Mouse (Mus musculus) midbrain, embryonic 15.5 days (tissue): ENCODE results near the gene Mrps11. TPM values are rescaled to one million over a fixed set of nuclear protein-coding genes. Genes with fewer than 3 reads are reported as not detected.

ENCODE experiments used
- ATAC-seq: fragments of 200-750 bp; cut with Nextera tagmentation; replicated peaks from 2 replicates; pipeline ENCODE4 v1.8.0; 2017; ENCODE audit warnings: moderate TSS enrichment
- H3K27ac ChIP-seq: fragments of 300-500 bp; sonication (generic); 2 replicates; pipeline ENCODE4 v1.5.1; 2015; ENCODE audit warnings: mild to moderate bottlenecking, inconsistent platforms
- H3K27me3 ChIP-seq: fragments of 300-500 bp; sonication (generic); replicated peaks from 2 replicates; pipeline ENCODE4 v1.6.1; 2015; ENCODE audit warnings: inconsistent platforms
- H3K36me3 ChIP-seq: fragments of 300-500 bp; sonication (generic); replicated peaks from 2 replicates; pipeline ENCODE4 v1.6.1; 2015; ENCODE audit warnings: inconsistent platforms
- H3K4me1 ChIP-seq: fragments of 300-500 bp; sonication (generic); 2 replicates; pipeline ENCODE4 v1.6.1; 2015; ENCODE audit warnings: inconsistent platforms
- H3K4me2 ChIP-seq: fragments of 300-500 bp; sonication (generic); 2 replicates; pipeline ENCODE4 v1.6.1; 2015; ENCODE audit warnings: inconsistent platforms, mild to moderate bottlenecking, moderate library complexity
- H3K4me3 ChIP-seq: fragments of 300-500 bp; sonication (generic); 2 replicates; pipeline ENCODE4 v1.5.1; 2015; ENCODE audit warnings: mild to moderate bottlenecking, inconsistent platforms
- H3K9ac ChIP-seq: fragments of 300-500 bp; sonication (generic); 2 replicates; pipeline ENCODE4 v1.6.1; 2015; ENCODE audit warnings: mild to moderate bottlenecking, inconsistent platforms
- H3K9me3 ChIP-seq: fragments of 300-500 bp; sonication (generic); 2 replicates; pipeline ENCODE4 v1.6.1; 2016; ENCODE audit warnings: inconsistent platforms
- WGBS: fragments of 180-500 bp; shearing (Covaris S2); methylation state at CpG from one replicate; pipeline ENCODE4 v1.1.7; 2015; ENCODE audit warnings: mixed read lengths; 5-methylcytosine and 5-hydroxymethylcytosine counted together
- polyA plus RNA-seq: library from polyadenylated mRNA; unstranded; fragments of >200 nt; fragmentation: Nextera tagmentation; extraction: Ambion mirVana; gene quantifications from 2 replicates; pipeline ENCODE4 v1.2.1, GENCODE M21; 2015

The Mrps11 gene
- 64.6 and 70.1 TPM in 2 replicates for polyA plus RNA-seq

DNA sequence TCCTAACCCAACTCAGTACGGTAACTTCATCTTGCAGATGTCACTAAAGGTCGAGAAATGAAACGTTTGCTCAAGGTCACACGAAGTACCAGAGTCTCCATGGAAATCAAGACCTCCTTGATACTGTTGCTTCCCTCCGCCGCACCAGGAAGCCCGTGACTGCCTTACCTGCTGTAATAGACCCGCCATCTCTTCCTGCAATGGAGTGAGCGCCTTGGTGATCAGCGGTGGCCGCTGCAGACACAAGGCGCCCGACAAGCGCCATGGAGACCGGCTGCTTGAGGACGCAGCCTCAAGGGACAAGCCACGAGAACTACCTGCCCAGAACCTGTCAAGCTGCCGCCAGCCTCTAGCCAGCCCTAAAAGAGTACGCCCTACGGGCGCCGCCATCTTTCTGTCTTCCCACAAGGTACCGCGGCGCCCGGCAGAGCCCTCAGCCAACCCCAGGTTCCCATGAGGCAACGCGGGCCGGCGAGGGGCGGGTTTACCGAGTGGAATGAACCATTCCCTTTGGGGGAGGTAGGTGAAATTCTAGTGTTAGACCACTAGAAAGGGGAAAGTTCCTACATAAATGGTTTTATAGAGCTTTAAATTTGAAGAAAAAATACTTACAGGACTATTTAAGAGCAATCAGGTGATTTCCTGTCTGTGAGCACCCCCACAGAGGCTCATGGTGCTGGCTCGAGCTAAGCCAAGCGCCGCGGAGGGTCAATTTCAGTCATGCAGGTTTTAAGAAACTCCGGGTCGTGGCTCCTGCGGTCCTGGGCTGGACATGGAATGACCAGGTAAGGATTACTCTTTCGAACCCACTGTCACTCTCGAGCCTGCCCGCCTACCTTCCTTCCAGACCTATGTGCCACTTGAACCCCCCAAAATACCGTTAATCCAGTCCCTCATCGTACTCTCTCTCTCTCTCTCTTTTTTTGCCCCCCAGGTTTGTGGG lies at the start of gene Mrps11, which contains the start of gene Mrpl46:
Mrps11 (plus strand) TSS at position 481 of the 943 bp plus-strand sequence.
Mrpl46 (minus strand) TSS at position 893 of the 943 bp plus-strand sequence.
- Histone ChIP-seq H3K9ac (peak within 1 kb of the TSS; percentile 89), H3K4me2 (peak within 1 kb of the TSS; percentile 83), H3K4me1 (peaks cover 27% of the 10 kb centered on the region), H3K27ac (peak within 1 kb of the TSS; percentile 78), H3K27me3 (no peaks in the 10 kb centered on the region), H3K9me3 (no peaks in the 10 kb centered on the region), H3K4me3 (peak within 1 kb of the TSS; percentile 96), H3K36me3 (peaks cover 15% of the 10 kb centered on the region)
- ATAC-seq = peak; percentile 98
- under 1% methylated on average over 44 of the region's 44 CpGs for WGBS

DNA sequence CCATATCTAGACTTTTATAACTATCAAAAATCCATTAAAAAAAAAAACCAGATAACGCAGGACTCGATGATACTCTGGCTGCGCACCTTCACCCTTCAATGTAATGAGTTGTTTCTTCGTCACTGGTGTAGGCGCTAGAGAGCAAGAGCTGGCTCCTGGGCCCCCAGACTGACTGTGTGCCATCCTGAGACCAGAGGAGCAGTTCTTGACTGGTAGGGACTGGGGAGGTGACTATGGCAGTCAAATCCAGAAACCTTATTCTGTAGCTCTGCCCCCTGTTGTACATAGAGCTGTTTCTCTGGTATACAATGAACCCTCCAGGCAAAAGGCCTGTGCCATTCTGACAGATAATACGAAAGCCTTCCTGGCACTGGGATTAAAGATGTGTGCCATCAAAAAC lies 45.7 kb upstream of the Mrps11 start:
- Histone ChIP-seq H3K27me3 (no peaks in the 10 kb centered on the region), H3K9me3 (no peaks in the 10 kb centered on the region), H3K9ac (no peak overlapping the region), H3K4me3 (no peak overlapping the region), H3K4me2 (no peak overlapping the region), H3K36me3 (no peaks in the 10 kb centered on the region), H3K4me1 (no peaks in the 10 kb centered on the region), H3K27ac (no peak overlapping the region)
- 93% methylated on average over 6 of the region's 6 CpGs for WGBS
- no peak for ATAC-seq

DNA sequence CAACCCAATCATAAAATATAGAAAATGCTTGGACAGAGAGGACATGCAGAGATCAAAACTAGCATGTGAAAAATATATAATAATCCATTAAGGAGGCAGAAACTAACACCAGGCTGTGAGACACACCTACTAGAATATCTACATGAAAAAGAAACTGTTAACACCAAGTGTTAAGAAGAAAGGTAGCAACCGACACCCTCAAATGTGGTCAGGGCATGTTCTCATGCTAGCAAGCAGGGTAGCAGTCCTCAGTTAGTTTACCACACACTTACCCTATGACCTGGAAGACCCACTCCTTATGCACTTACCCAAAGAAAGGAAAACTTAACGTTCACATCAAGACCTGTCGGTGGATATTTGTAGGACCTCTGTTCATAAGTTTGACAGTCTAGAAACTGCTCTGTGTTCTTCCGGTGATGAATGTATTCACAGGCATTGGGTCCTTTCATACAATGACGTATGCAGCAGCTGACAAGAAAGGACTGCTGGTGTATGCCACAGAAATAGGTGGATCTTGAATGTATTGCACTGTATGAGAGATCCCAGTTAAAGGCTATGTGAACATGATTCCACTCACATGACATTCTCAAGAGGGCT lies 45.2 kb upstream of the Mrps11 start, which contains the start of gene Ntrk3:
Ntrk3 (minus strand) TSS at position 399 of the 597 bp plus-strand sequence.
- Histone ChIP-seq H3K36me3 (no peaks in the 10 kb centered on the region), H3K4me3 (no peak within 1 kb of the TSS), H3K9me3 (no peaks in the 10 kb centered on the region), H3K27ac (no peak within 1 kb of the TSS), H3K4me1 (no peaks in the 10 kb centered on the region), H3K27me3 (no peaks in the 10 kb centered on the region), H3K4me2 (no peak within 1 kb of the TSS), H3K9ac (no peak within 1 kb of the TSS)
- no peak for ATAC-seq
- WGBS = 88% methylated on average over 5 of the region's 5 CpGs

DNA sequence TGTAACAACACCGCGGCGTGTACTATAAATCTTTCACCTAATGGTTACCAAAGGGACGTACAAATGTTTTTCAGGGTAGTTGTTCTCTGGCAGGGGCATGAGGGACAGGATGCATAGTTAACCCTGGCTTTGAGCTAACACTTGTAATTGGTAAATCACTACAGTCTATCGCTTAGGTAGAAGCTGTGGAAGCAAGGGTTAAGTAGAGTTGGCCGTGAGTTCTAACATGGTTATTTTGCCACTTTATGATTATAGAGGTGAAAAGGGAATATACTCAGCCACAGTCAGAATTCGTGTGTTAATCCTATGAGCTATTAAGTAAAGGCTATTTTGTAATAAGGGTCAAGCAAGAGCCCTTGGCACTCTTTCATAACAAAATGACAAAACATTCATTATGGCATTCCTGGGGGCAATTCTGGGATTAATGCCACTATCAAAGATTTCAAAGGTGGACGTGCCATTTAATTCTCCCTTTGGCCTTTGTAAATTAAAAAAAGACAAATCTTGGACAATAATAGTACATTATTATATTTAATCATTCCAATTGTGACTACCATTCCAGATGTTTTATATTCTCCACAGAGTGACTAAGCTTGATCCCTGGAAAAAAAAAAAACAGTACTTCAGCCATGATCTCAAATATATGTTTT lies 43.4 kb upstream of the Mrps11 start:
- ATAC-seq = no peak
- H3K9me3 ChIP-seq = no peaks in the 10 kb centered on the region
- WGBS = 80% methylated on average over 8 of the region's 8 CpGs

DNA sequence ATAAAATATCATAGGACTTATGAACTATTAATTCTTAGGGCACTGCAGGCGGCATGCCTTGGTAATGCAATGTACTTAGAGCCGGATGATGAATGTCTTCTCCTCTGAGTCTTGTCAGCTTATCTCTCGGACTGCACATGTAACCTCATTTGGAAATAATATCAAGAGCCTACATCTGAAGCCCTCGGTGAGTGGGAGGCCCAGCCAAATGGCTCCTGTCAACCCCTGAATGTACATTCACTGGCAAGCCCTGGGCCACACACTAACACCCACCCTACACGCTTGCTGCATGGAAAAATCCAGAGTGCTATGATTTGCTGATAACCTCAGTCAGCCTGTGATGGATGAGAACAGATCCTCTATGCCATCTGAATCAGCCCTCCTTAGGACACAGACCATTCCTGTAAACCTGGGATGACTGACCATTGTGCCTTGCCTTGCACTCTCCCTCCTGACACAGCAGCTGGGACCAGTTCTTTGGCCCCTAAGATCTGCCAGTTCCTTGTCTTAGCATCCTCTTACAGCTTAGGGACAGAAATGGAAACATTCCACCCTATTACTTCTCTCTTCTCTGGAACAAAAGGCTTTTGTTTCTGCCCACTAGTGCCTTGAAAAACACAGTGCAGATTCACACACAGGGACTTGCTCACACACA lies 39.1 kb upstream of the Mrps11 start:
- WGBS = 90% methylated on average over 5 of the region's 5 CpGs
- Histone ChIP-seq H3K4me1 (no peaks in the 10 kb centered on the region), H3K27me3 (no peaks in the 10 kb centered on the region), H3K9ac (no peak overlapping the region), H3K9me3 (no peaks in the 10 kb centered on the region), H3K4me3 (no peak overlapping the region), H3K36me3 (no peaks in the 10 kb centered on the region), H3K4me2 (no peak overlapping the region), H3K27ac (no peak overlapping the region)
- no peak for ATAC-seq

More for the DNA sequence above, 43.4 kb upstream of the Mrps11 start:
- Histone ChIP-seq H3K27ac (no peak overlapping the region), H3K4me1 (no peaks in the 10 kb centered on the region), H3K4me2 (no peak overlapping the region), H3K4me3 (no peak overlapping the region), H3K9ac (no peak overlapping the region), H3K27me3 (no peaks in the 10 kb centered on the region), H3K36me3 (no peaks in the 10 kb centered on the region)

DNA sequence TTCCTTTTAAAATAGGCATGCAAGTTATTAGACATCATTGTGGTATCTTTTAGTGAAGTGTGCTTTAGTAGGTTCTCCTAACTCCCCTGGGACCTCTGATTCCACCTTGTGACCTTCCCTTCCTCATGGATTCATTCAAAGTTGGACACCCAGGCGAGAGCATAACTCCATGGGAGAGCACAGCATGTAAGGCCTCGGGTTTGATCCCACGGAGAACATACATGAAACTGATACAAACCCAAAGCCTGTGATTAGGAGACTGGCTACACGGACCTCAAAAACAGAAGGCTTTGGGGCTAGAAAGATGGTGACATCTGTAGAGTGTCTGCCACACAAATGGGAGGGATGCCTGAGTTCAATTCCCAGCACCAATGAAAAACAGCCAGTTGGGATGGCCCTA lies 30.0 kb upstream of the Mrps11 start:
- H3K27me3 ChIP-seq = no peaks in the 10 kb centered on the region
- ATAC-seq = no peak
- H3K4me2 ChIP-seq = no peak overlapping the region
- WGBS = 88% methylated on average over 4 of the region's 4 CpGs
- H3K27ac ChIP-seq = no peak overlapping the region
- H3K36me3 ChIP-seq = no peaks in the 10 kb centered on the region
- H3K4me3 ChIP-seq = no peak overlapping the region
- H3K4me1 ChIP-seq = no peaks in the 10 kb centered on the region
- no peaks in the 10 kb centered on the region for H3K9me3 ChIP-seq
- H3K9ac ChIP-seq = no peak overlapping the region

DNA sequence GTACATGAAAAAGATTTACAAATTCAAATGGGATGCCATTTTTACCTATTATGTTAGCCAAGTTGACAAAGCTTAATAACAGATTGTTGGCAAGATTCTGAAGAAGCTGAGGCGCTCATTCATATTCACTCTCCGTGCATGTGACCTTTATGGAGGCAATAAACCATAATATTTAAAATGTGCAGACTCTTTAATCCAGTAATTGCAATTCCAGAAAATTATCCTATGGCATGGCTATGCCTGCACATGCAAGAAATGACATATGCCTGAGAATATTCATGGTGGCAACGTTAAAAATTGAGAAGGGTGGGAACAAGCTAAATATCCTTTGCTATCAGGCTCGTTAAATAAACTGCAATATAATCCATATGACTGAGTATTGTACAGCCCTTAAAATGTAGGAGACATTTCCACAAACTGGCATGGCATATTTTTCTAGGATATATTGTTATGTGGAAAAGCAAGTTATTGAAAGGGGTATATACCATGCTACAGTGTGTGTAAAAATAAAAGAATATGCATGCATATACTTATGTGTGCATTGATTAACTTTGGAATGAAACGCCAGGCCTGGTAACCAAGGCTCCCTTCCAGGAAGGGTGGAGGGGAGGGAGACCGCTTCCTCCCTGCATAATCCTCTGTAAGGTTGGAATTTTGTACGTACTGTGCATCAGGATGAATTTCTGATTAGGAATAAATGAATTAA lies 29.0 kb upstream of the Mrps11 start:
- Histone ChIP-seq H3K4me2 (no peak overlapping the region), H3K4me3 (no peak overlapping the region), H3K9me3 (no peaks in the 10 kb centered on the region), H3K27me3 (no peaks in the 10 kb centered on the region), H3K36me3 (no peaks in the 10 kb centered on the region), H3K9ac (no peak overlapping the region), H3K27ac (no peak overlapping the region), H3K4me1 (no peaks in the 10 kb centered on the region)
- ATAC-seq = no peak
- WGBS = 62% methylated on average over 7 of the region's 7 CpGs

DNA sequence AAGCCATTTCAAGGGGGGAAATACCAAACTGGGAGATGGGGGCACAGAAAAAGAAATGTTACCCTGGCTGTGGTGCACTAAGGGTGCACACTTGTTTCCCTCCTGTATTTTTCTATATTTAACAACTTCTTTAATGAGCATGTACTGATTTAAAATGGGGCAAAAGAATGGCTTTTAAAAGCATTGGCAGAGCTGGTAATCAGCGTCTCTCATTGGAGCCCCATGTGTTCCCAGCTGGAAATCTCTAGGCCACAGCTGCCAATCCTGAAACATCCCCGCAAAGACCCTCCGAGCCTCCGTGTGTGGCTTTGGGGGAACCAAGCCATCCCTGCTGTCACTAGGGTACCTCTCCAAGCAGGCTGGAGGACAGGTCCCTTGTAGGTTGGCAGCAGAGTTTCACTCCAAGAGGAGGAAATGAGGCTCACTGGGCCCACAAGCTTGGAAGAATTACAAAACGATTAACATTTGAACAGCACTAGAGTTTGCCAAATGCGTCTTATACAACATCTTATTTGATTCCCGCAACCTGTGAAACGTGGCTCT lies 28.4 kb upstream of the Mrps11 start:
- 50% methylated on average over 8 of the region's 8 CpGs for WGBS
- Histone ChIP-seq H3K27ac (no peak overlapping the region), H3K4me3 (no peak overlapping the region), H3K9ac (no peak overlapping the region), H3K4me1 (no peaks in the 10 kb centered on the region), H3K36me3 (no peaks in the 10 kb centered on the region), H3K9me3 (no peaks in the 10 kb centered on the region), H3K4me2 (no peak overlapping the region), H3K27me3 (no peaks in the 10 kb centered on the region)
- no peak for ATAC-seq

DNA sequence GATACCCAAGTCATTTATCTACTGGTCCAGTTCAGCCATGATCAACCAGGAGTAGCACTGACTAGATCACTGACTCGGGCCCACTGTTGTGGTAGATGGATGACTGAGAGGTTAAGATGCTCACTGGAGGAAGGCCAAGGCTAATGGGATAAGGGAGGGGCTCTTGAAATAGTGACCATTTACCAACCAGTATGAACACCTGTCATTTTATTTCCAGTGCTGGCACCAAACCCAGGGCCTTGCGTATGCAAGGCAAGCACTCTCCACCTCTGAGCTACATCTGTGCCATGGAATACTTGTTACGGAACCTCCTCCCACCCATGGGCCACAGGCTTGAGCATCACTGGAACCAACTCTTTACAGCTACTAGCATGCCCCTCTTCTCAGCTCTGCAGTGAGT lies 19.1 kb upstream of the Mrps11 start:
- peaks cover 12% of the 10 kb centered on the region; the same call in 1 of the 2 replicates for H3K4me1 ChIP-seq
- no peaks in the 10 kb centered on the region for H3K9me3 ChIP-seq
- no peak overlapping the region for H3K9ac ChIP-seq
- WGBS = 95% methylated on average over 3 of the region's 3 CpGs
- no peaks in the 10 kb centered on the region for H3K27me3 ChIP-seq
- H3K4me2 ChIP-seq = no peak overlapping the region
- no peak overlapping the region for H3K27ac ChIP-seq
- H3K4me3 ChIP-seq = no peak overlapping the region
- H3K36me3 ChIP-seq = no peaks in the 10 kb centered on the region
- no peak for ATAC-seq

DNA sequence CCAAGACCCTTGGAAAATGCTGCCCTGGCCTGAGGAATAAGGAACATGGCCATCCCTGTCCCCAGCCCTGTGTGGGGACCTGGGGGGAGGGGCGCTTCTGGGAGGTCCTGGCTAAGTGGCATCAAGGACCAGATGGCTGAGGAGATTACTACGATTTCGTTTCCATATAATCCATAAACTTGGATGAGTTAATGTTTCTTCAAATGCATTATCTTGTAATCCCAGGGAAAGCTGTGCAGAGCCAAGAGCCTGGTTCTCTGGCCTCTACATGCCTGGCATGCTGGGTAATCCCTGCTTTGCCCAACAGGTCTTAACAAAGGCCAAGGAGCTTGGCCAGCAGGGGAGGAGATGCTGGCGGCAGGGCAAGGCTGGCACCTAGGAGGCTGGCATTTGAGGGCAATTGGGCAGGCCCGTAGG lies 17.7 kb upstream of the Mrps11 start:
- Histone ChIP-seq H3K4me3 (no peak overlapping the region), H3K27me3 (no peaks in the 10 kb centered on the region), H3K27ac (no peak overlapping the region), H3K9me3 (no peaks in the 10 kb centered on the region), H3K36me3 (no peaks in the 10 kb centered on the region), H3K4me2 (no peak overlapping the region), H3K4me1 (peaks cover 12% of the 10 kb centered on the region; the same call in 1 of the 2 replicates), H3K9ac (no peak overlapping the region)
- ATAC-seq = no peak
- 52% methylated on average over 5 of the region's 5 CpGs for WGBS

DNA sequence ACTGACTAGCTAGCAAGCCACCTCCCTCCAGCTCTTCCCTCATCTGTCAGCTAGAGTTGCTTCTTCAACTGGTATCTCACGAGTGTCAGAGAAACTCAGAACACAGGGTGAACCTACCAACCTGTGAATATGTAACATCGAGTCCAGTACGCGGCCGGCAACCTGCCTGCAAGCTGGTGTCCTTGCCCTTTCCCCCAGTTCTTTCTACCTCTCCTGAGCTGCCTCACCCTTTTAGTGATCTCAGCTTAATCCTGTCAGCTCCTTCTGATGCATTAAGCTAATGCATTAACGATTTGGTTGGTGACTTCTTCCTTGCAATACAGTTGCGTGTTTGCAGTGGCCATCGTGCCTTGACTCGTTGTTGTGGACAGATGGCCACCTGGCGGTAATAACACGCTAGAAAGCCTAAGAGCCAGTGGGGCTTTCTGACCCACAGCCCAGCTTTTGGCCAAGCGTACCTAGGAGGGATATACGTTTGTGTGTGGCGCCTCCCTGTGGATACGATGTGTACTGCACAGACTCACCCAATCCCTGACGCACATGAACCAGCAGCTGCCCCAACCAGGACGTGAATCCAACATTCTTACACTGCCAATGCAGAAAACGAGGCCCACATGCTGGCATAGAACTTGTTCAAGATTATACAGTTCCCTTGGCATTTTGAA lies 16.8 kb upstream of the Mrps11 start:
- peak; percentile 81 for ATAC-seq
- Histone ChIP-seq H3K27me3 (no peaks in the 10 kb centered on the region), H3K4me2 (peak overlapping the region; percentile 20; the same call in 1 of the 2 replicates), H3K27ac (no peak overlapping the region), H3K9me3 (no peaks in the 10 kb centered on the region), H3K36me3 (no peaks in the 10 kb centered on the region), H3K9ac (no peak overlapping the region), H3K4me3 (no peak overlapping the region), H3K4me1 (peaks cover 12% of the 10 kb centered on the region; the same call in 1 of the 2 replicates)
- 20% methylated on average over 18 of the region's 18 CpGs for WGBS
